Mouse (Mus musculus) MEL (cell line): ENCODE measurements at regions not wholly inside any gene's neighbourhood (a gene's known extent, or its start where the extent isn't known, plus 50 kb on each side); places are given as distances from the start of the nearest gene placed in this dataset.
"Not testable (repeated sequence)": the region's sequence is repeated elsewhere in the genome, so short reads cannot be mapped to it uniquely, and the experiment has no call there.

Experiments
- DNase-seq: peaks from one replicate; pipeline ENCODE4 v3.0.0; 2011; ENCODE audit warnings: low read depth, low spot score
- H3K27ac ChIP-seq: 2 replicates; pipeline ENCODE4 v1.5.1; 2012; ENCODE audit warnings: low read depth, mild to moderate bottlenecking, control low read depth, low read length, moderate library complexity; ENCODE audit not compliant: control insufficient read depth
- H3K27me3 ChIP-seq, 2 experiments: fragments of 150-350 bp in 1 of 2; sonication (generic) in 1 of 2; 2 replicates each; pipeline ENCODE4 v1.6.1; 2012; ENCODE audit warnings: low read length in 2 of 2, mild to moderate bottlenecking in 2 of 2, improper control_type of control experiment in 1 of 2, moderate library complexity in 1 of 2; ENCODE audit not compliant: insufficient read depth in 2 of 2, control insufficient read depth in 1 of 2
- H3K36me3 ChIP-seq, 2 experiments: 2 replicates each; pipeline ENCODE4 v1.6.1; 2012 to 2014; ENCODE audit warnings: low read length in 2 of 2, improper control_type of control experiment in 1 of 2, inconsistent platforms in 1 of 2, mild to moderate bottlenecking in 1 of 2; ENCODE audit not compliant: insufficient read depth in 2 of 2, control insufficient read depth in 1 of 2
- H3K4me1 ChIP-seq, 2 experiments: fragments of 150-350 bp in 1 of 2; sonication (generic) in 1 of 2; 2 replicates each; pipeline ENCODE4 v1.6.1; 2012; ENCODE audit warnings: low read length in 2 of 2, improper control_type of control experiment in 1 of 2, mild to moderate bottlenecking in 1 of 2; ENCODE audit not compliant: insufficient read depth in 2 of 2, control insufficient read depth in 1 of 2
- H3K4me3 ChIP-seq, 2 experiments: fragments of 150-350 bp in 1 of 2; sonication (generic) in 1 of 2; 2 replicates each; pipeline ENCODE4 v1.5.1; 2012; ENCODE audit warnings: low read depth in 2 of 2, low read length in 2 of 2, mild to moderate bottlenecking in 2 of 2, moderate library complexity in 2 of 2, control low read depth in 1 of 2, improper control_type of control experiment in 1 of 2; ENCODE audit not compliant: control insufficient read depth in 1 of 2, insufficient read depth in 1 of 2
- H3K79me2 ChIP-seq: 2 replicates; pipeline ENCODE4 v1.6.1; 2012; ENCODE audit warnings: mild to moderate bottlenecking, low read length, moderate library complexity; ENCODE audit not compliant: control insufficient read depth, poor library complexity, insufficient read depth
- H3K9ac ChIP-seq: 2 replicates; pipeline ENCODE4 v1.6.1; 2012; ENCODE audit warnings: low read depth, mild to moderate bottlenecking, control low read depth, low read length, moderate library complexity; ENCODE audit not compliant: control insufficient read depth, poor library complexity, severe bottlenecking
- H3K9me3 ChIP-seq: fragments of 150-350 bp; sonication (generic); replicated peaks from 2 replicates; pipeline ENCODE4 v1.6.1; 2012; ENCODE audit warnings: mild to moderate bottlenecking, low read length, improper control_type of control experiment, moderate library complexity; ENCODE audit not compliant: insufficient read depth
- CTCF ChIP-seq, 3 experiments: IDR thresholded peaks in 2 of 3; conservative IDR thresholded peaks in 1 of 3; 2 replicates each; pipeline ENCODE4 v1.5.1; 2011 to 2012; ENCODE audit warnings: low read length in 3 of 3, low read depth in 2 of 3, mild to moderate bottlenecking in 2 of 3, improper control_type of control experiment in 1 of 3, inconsistent platforms in 1 of 3, mixed read lengths in 1 of 3, moderate library complexity in 1 of 3; ENCODE audit not compliant: control insufficient read depth in 1 of 3, insufficient read depth in 1 of 3, poor library complexity in 1 of 3, severe bottlenecking in 1 of 3
- ETS1 ChIP-seq: IDR thresholded peaks from 2 replicates; pipeline ENCODE4 v1.6.1; 2012; ENCODE audit warnings: low read depth, mild to moderate bottlenecking, inconsistent platforms, low read length, improper control_type of control experiment, moderate library complexity
- HCFC1 ChIP-seq: IDR thresholded peaks from 2 replicates; pipeline ENCODE4 v1.6.1; 2012; ENCODE audit warnings: low read depth, mild to moderate bottlenecking, inconsistent platforms, low read length, improper control_type of control experiment, moderate library complexity
- MXI1 ChIP-seq: IDR thresholded peaks from 2 replicates; pipeline ENCODE4 v1.6.1; 2011; ENCODE audit warnings: mild to moderate bottlenecking, low read depth, low read length, improper control_type of control experiment
- POLR2AphosphoS2 ChIP-seq: IDR thresholded peaks from 2 replicates; pipeline ENCODE4 v1.6.1; 2011; ENCODE audit warnings: low read length, improper control_type of control experiment
- RAD21 ChIP-seq: IDR thresholded peaks from 2 replicates; pipeline ENCODE4 v1.6.1; 2011; ENCODE audit warnings: mild to moderate bottlenecking, low read depth, low read length, improper control_type of control experiment
- SIN3A ChIP-seq: IDR thresholded peaks from 2 replicates; pipeline ENCODE4 v1.6.1; 2012; ENCODE audit warnings: low read length, improper control_type of control experiment, inconsistent platforms
- SMC3 ChIP-seq: IDR thresholded peaks from 2 replicates; pipeline ENCODE4 v1.6.1; 2011; ENCODE audit warnings: low read depth, low read length, improper control_type of control experiment
- USF1 ChIP-seq: IDR thresholded peaks from 2 replicates; pipeline ENCODE4 v1.6.1; 2014; ENCODE audit warnings: low read depth, mild to moderate bottlenecking, inconsistent platforms, low read length, improper control_type of control experiment, moderate library complexity
- ZKSCAN1 ChIP-seq: IDR thresholded peaks from 2 replicates; pipeline ENCODE4 v1.6.1; 2012; ENCODE audit warnings: low read depth, mild to moderate bottlenecking, inconsistent platforms, low read length, improper control_type of control experiment, moderate library complexity
- ZNF384 ChIP-seq: IDR thresholded peaks from 2 replicates; pipeline ENCODE4 v1.6.1; 2012; ENCODE audit warnings: low read depth, mild to moderate bottlenecking, inconsistent platforms, low read length, improper control_type of control experiment

GRCm38 (mm10) chrX:50604995-50605394 is 176.7 kb upstream of the Olfr1324 start:
- not testable (repeated sequence) for H3K27me3 ChIP-seq, H3K36me3 ChIP-seq, H3K4me3 ChIP-seq, H3K79me2 ChIP-seq, H3K9ac ChIP-seq, H3K4me1 ChIP-seq
- 0 out of 2 replicates have a peak, but pooled peaks have one; percentile 25 for TF ChIP-seq USF1
- peak; percentile 93 for TF ChIP-seq ZNF384
- peak; percentile 23 for TF ChIP-seq RAD21
- TF ChIP-seq MXI1: 0 out of 2 replicates have a peak, but pooled peaks have one; percentile 24
- peak; percentile 40 for TF ChIP-seq SIN3A
- TF ChIP-seq CTCF (IDR thresholded peaks at IDR 0.05 in 2 of 3, conservative IDR thresholded peaks at IDR 0.05 in 1 of 3; ENCODE audit: control insufficient read depth in 1 of 3, insufficient read depth in 1 of 3, low read depth in 2 of 3, low read length in 3 of 3, poor library complexity in 1 of 3, severe bottlenecking in 1 of 3): peak in 2 of 3 experiments; percentile 11 to 26; a peak in 2 of 6 replicates
- 0 out of 2 replicates have a peak, but pooled peaks have one; percentile 33 for TF ChIP-seq HCFC1
- peak; percentile 82 for TF ChIP-seq ETS1
- TF ChIP-seq, all 39 proteins: peak for 8; not testable (repeated sequence) for 31
- H3K9me3 ChIP-seq: not testable (repeated sequence)
- peak; percentile 47 for DNase-seq
- peak overlapping the region; percentile 64 for H3K27ac ChIP-seq

GRCm38 (mm10) chrX:50602881-50603280 is 174.6 kb upstream of the Olfr1324 start:
- DNase-seq: peak; percentile 82
- peak overlapping the region; percentile 66 for H3K27ac ChIP-seq
- H3K4me1 ChIP-seq: not testable (repeated sequence)

GRCm38 (mm10) chrX:50602461-50602875 is 174.2 kb upstream of the Olfr1324 start:
- H3K79me2 ChIP-seq: not testable (repeated sequence)
- peak; percentile 63 for DNase-seq

More at GRCm38 (mm10) chrX:50602881-50603280, 174.6 kb upstream of the Olfr1324 start:
- peak; percentile 90 for TF ChIP-seq ETS1
- TF ChIP-seq ZKSCAN1: peak; percentile 29; the same call in 1 of the 2 replicates
- peak; percentile 54; the same call in 1 of the 2 replicates for TF ChIP-seq SIN3A
- TF ChIP-seq POLR2AphosphoS2: peak; percentile 30; the same call in 1 of the 2 replicates
- peak; percentile 51 for TF ChIP-seq RAD21
- TF ChIP-seq SMC3: peak; percentile 40
- TF ChIP-seq CTCF (IDR thresholded peaks at IDR 0.05 in 2 of 3, conservative IDR thresholded peaks at IDR 0.05 in 1 of 3; ENCODE audit: control insufficient read depth in 1 of 3, insufficient read depth in 1 of 3, low read depth in 2 of 3, low read length in 3 of 3, poor library complexity in 1 of 3, severe bottlenecking in 1 of 3): peak; percentile 21 to 43 (median 43)
- peak; percentile 13; the same call in 1 of the 2 replicates for TF ChIP-seq HCFC1
- peak; percentile 97 for TF ChIP-seq ZNF384
- H3K79me2 ChIP-seq, H3K9me3 ChIP-seq, H3K27me3 ChIP-seq, H3K36me3 ChIP-seq: not testable (repeated sequence)
- peak overlapping the region in 1 of 2 experiments; percentile 12; a peak in 1 of 4 replicates for H3K4me3 ChIP-seq
- peak overlapping the region; percentile 52; the same call in 1 of the 2 replicates for H3K9ac ChIP-seq

More at GRCm38 (mm10) chrX:50602461-50602875, 174.2 kb upstream of the Olfr1324 start:
- H3K36me3 ChIP-seq, H3K4me1 ChIP-seq, H3K9me3 ChIP-seq, H3K27me3 ChIP-seq: not testable (repeated sequence)
- Histone ChIP-seq H3K9ac (peak overlapping the region; percentile 52; the same call in 1 of the 2 replicates), H3K27ac (peak overlapping the region; percentile 66), H3K4me3 (peak overlapping the region in 1 of 2 experiments; percentile 12; a peak in 1 of 4 replicates)
- TF ChIP-seq HCFC1 (peak; percentile 48; the same call in 1 of the 2 replicates), ETS1 (peak; percentile 77), ZNF384 (peak; percentile 89), CTCF (IDR thresholded peaks at IDR 0.05 in 2 of 3, conservative IDR thresholded peaks at IDR 0.05 in 1 of 3; ENCODE audit: control insufficient read depth in 1 of 3, insufficient read depth in 1 of 3, low read depth in 2 of 3, low read length in 3 of 3, poor library complexity in 1 of 3, severe bottlenecking in 1 of 3) (peak in 1 of 3 experiments; percentile 37; a peak in 4 of 6 replicates), RAD21 (peak; percentile 38)
